Mouse (Mus musculus) liver, embryonic 14.5 days (tissue): ENCODE results near the gene Trim72.

ENCODE experiments used
- CTCF ChIP-seq: IDR thresholded peaks from 2 replicates; pipeline ENCODE4 v1.5.1; 2016; ENCODE audit warnings: antibody characterized with exemption, low read depth, control low read depth
- EP300 ChIP-seq: IDR thresholded peaks from 2 replicates; pipeline ENCODE4 v1.6.1; 2016; ENCODE audit warnings: antibody characterized with exemption, low read depth

DNA sequence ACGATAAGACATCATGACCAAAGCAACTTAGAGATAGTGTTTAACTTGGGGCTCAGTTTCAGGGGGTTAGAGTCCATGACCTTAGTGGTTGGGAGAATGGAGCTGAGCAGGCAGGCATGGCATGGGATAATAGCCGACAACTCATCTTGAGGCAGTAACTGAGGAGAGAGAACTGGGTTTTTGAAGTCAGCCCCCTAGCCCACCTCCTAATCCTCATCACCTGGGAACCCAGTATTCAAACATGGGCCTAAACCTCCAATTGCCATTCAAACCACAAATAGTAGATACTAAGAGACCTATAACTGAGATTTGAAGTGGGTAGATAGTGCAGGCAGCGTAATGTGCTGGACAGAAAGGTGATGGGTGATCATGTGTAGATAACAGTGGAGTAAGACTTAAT, 23.1 kb upstream of the Trim72 start:
- TF ChIP-seq CTCF (no peak), EP300 (no peak)
